ENCODE assay signal across 21 mouse cellular contexts in the genomic region with DNA sequence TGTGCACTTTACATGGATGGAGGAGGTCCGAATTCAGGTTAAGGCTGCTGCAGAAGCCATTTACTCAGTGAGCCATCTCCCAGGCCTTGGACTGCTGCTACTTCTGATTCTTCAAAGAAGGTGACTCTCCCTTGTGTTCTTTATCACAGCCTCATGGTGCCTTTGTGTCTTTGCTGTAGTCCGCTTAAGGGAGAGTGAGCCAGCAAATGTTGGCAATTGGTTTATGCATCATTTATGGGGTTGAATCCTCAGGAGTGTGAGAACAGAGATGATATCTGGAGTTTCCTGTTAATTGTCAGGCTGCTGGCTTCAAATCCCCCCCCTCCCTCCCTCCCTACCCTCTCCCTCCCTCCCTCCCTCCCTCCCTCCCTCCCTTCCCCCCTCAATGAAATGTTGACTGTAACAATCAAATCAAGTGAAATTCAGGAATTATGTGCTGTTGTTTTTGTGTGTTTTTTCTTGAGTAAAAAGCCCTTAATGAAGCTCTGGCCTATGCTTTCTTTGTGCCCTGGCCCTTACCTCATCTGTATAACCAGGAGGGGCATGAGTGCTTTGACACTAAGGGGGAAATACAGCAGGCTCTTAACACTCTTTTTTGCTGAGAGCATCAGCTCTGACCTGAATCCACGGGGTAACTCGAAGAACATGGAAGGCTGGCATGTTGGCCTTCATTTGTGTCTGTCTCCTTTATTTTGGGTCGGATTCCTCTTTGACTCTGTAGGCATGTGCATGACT.
DNase-seq lines count a peak whose midpoint lies in the region; ATAC-seq and TF ChIP-seq lines count a peak whose summit lies in the region.
"Had no signal": no experiment of that assay in that cellular context is flagged by ENCODE, and none has a peak within 500 bp of the region (broad histone marks: within the 10 kb centered on the region; RNA-seq: fewer than 3 reads in every experiment).

No protein-coding gene starts in this region.

- no peaks in the 10 kb centered on the region for H3K9me3 ChIP-seq in forebrain, embryonic 13.5 days (replicated peaks)
- no peaks in the 10 kb centered on the region for H3K9me3 ChIP-seq in forebrain, embryonic 10.5 days
- no peaks in the 10 kb centered on the region for H3K9me3 ChIP-seq in hindbrain, embryonic 14.5 days (ENCODE audit: control insufficient read depth, low read length)
- H3K9me3 ChIP-seq in hindbrain, postnatal 0 days (ENCODE audit: low read length): no peaks in the 10 kb centered on the region
- no peaks in the 10 kb centered on the region for H3K9me3 ChIP-seq in midbrain, postnatal 0 days (ENCODE audit: low read length)
- H3K9me3 ChIP-seq: heart, embryonic 10.5 days; intestine, embryonic 15.5 days; limb, embryonic 12.5 days had no signal

- no peaks in the 10 kb centered on the region for H3K27me3 ChIP-seq in forebrain, embryonic 13.5 days
- H3K27me3 ChIP-seq in forebrain, embryonic 10.5 days (ENCODE audit: poor library complexity, severe bottlenecking): no peaks in the 10 kb centered on the region
- no peaks in the 10 kb centered on the region for H3K27me3 ChIP-seq in hindbrain, embryonic 14.5 days (ENCODE audit: control insufficient read depth, insufficient read depth, low read length)
- no peaks in the 10 kb centered on the region for H3K27me3 ChIP-seq in hindbrain, postnatal 0 days (ENCODE audit: insufficient read depth, low read length)
- no peaks in the 10 kb centered on the region for H3K27me3 ChIP-seq in midbrain, postnatal 0 days (ENCODE audit: insufficient read depth, low read length)
- H3K27me3 ChIP-seq: intestine, embryonic 15.5 days; limb, embryonic 12.5 days had no signal

- no peak for TF ChIP-seq POLR2A in brain, embryonic 14.5 days (IDR thresholded peaks at IDR 0.05; ENCODE audit: borderline replicate concordance, extremely low read depth, insufficient read depth, insufficient read length, poor library complexity, severe bottlenecking)

- ATAC-seq in forebrain, embryonic 13.5 days: peak; percentile 50; the same call in 1 of the 2 replicates
- ATAC-seq in hindbrain, embryonic 14.5 days (ENCODE audit: low FRiP score): 0 out of 2 replicates have a peak, but pooled peaks have one; percentile 66
- no peak for ATAC-seq in hindbrain, postnatal 0 days
- 0 out of 2 replicates have a peak, but pooled peaks have one; percentile 35 for ATAC-seq in midbrain, postnatal 0 days (ENCODE audit: low FRiP score)
- ATAC-seq: intestine, embryonic 15.5 days; liver, postnatal 0 days; lung, postnatal 0 days had no signal

- no peak for TF ChIP-seq CTCF in hindbrain, postnatal 0 days (IDR thresholded peaks at IDR 0.05; ENCODE audit: low read depth)
- TF ChIP-seq CTCF in brain, embryonic 14.5 days (IDR thresholded peaks at IDR 0.05; ENCODE audit: borderline replicate concordance, extremely low read depth, insufficient read depth, insufficient read length): no peak
- no peak for TF ChIP-seq CTCF in midbrain, postnatal 0 days (IDR thresholded peaks at IDR 0.05)

- no peak overlapping the region for H3K9ac ChIP-seq in forebrain, embryonic 13.5 days
- H3K9ac ChIP-seq in hindbrain, embryonic 14.5 days: no peak overlapping the region
- no peak overlapping the region for H3K9ac ChIP-seq in hindbrain, postnatal 0 days (replicated peaks; ENCODE audit: low read length)
- no peak overlapping the region for H3K9ac ChIP-seq in midbrain, postnatal 0 days (replicated peaks; ENCODE audit: low read length, poor library complexity, severe bottlenecking)
- H3K9ac ChIP-seq: intestine, embryonic 15.5 days; limb, embryonic 12.5 days; liver, postnatal 0 days had no signal

- DNase-seq in forebrain, embryonic 10.5 days (ENCODE audit: extremely low spot score, low spot score): no peak
- DNase-seq in hindbrain, embryonic 14.5 days (ENCODE audit: low spot score): no peak
- no peak for DNase-seq in hindbrain, postnatal 0 days (ENCODE audit: low spot score)
- DNase-seq in brain, embryonic 14.5 days (ENCODE audit: low read depth): peak; percentile 73
- no peak for DNase-seq in midbrain, postnatal 0 days (ENCODE audit: low spot score)
- no peak for DNase-seq in lung, postnatal 36 days
- DNase-seq in frontal cortex, postnatal 14 days (ENCODE audit: low spot score in 2 of 2): no peak
- DNase-seq: adrenal gland, postnatal 14 days; cerebellum, adult 8-10 months; gastrocnemius, postnatal 10 days; heart, postnatal 4 days; kidney, adult 8-10 months; kidney, postnatal 25 days; liver, postnatal 0 days had no signal

- H3K4me2 ChIP-seq in forebrain, embryonic 13.5 days: no peak overlapping the region
- H3K4me2 ChIP-seq in hindbrain, embryonic 14.5 days (replicated peaks): no peak overlapping the region
- H3K4me2 ChIP-seq in hindbrain, postnatal 0 days (ENCODE audit: low read depth, low read length): no peak overlapping the region
- H3K4me2 ChIP-seq in midbrain, postnatal 0 days (ENCODE audit: low read depth, low read length, poor library complexity, severe bottlenecking): no peak overlapping the region
- H3K4me2 ChIP-seq: intestine, embryonic 15.5 days; limb, embryonic 12.5 days; liver, embryonic 11.5 days had no signal

- no peak overlapping the region for H3K4me3 ChIP-seq in forebrain, embryonic 13.5 days
- H3K4me3 ChIP-seq in forebrain, embryonic 10.5 days: no peak overlapping the region
- no peak overlapping the region for H3K4me3 ChIP-seq in hindbrain, embryonic 14.5 days (replicated peaks; ENCODE audit: low read length)
- H3K4me3 ChIP-seq in hindbrain, postnatal 0 days (ENCODE audit: low read length): no peak overlapping the region
- H3K4me3 ChIP-seq in midbrain, postnatal 0 days (ENCODE audit: low read depth, low read length): no peak overlapping the region
- H3K4me3 ChIP-seq: heart, embryonic 10.5 days; intestine, embryonic 15.5 days; limb, embryonic 12.5 days had no signal

- no peaks in the 10 kb centered on the region for H3K36me3 ChIP-seq in forebrain, embryonic 13.5 days (ENCODE audit: poor library complexity, severe bottlenecking)
- no peaks in the 10 kb centered on the region; the same call in 1 of the 2 replicates for H3K36me3 ChIP-seq in forebrain, embryonic 10.5 days (replicated peaks)
- H3K36me3 ChIP-seq in hindbrain, embryonic 14.5 days (replicated peaks; ENCODE audit: control insufficient read depth, insufficient read depth): no peaks in the 10 kb centered on the region
- H3K36me3 ChIP-seq in hindbrain, postnatal 0 days (ENCODE audit: insufficient read depth, low read length): no peaks in the 10 kb centered on the region
- H3K36me3 ChIP-seq in midbrain, postnatal 0 days (ENCODE audit: insufficient read depth, low read length): no peaks in the 10 kb centered on the region
- H3K36me3 ChIP-seq: heart, embryonic 10.5 days; intestine, embryonic 15.5 days; limb, embryonic 12.5 days had no signal

- H3K4me1 ChIP-seq in forebrain, embryonic 13.5 days: peaks cover 17% of the 10 kb centered on the region; the same call in 1 of the 2 replicates
- H3K4me1 ChIP-seq in forebrain, embryonic 10.5 days: peaks cover 14% of the 10 kb centered on the region; the same call in 1 of the 2 replicates
- 0 out of 2 replicates have a peak, but pooled peaks cover 19% of the 10 kb centered on the region for H3K4me1 ChIP-seq in hindbrain, embryonic 14.5 days (replicated peaks; ENCODE audit: control insufficient read depth, insufficient read depth, low read length)
- H3K4me1 ChIP-seq in hindbrain, postnatal 0 days (ENCODE audit: insufficient read depth, low read length): peaks cover 4% of the 10 kb centered on the region; the same call in 1 of the 2 replicates
- H3K4me1 ChIP-seq in midbrain, postnatal 0 days (ENCODE audit: insufficient read depth, low read length): peaks cover 4% of the 10 kb centered on the region; the same call in 1 of the 2 replicates
- H3K4me1 ChIP-seq: heart, embryonic 10.5 days; intestine, embryonic 15.5 days had no signal

- 74% methylated on average over 5 of the region's 5 CpGs for WGBS in forebrain, embryonic 13.5 days
- 92% methylated on average over 5 of the region's 5 CpGs for WGBS in forebrain, embryonic 10.5 days
- WGBS in hindbrain, embryonic 14.5 days: 80% methylated on average over 5 of the region's 5 CpGs
- 85% methylated on average over 5 of the region's 5 CpGs for WGBS in hindbrain, postnatal 0 days
- WGBS in midbrain, postnatal 0 days: 62% methylated on average over 5 of the region's 5 CpGs

- H3K27ac ChIP-seq in forebrain, embryonic 13.5 days: peak overlapping the region; percentile 22; the same call in 1 of the 2 replicates
- no peak overlapping the region for H3K27ac ChIP-seq in forebrain, embryonic 10.5 days
- peak overlapping the region; percentile 54; the same call in 1 of the 2 replicates for H3K27ac ChIP-seq in hindbrain, embryonic 14.5 days
- H3K27ac ChIP-seq in hindbrain, postnatal 0 days: no peak overlapping the region
- H3K27ac ChIP-seq in midbrain, postnatal 0 days (ENCODE audit: low read depth, low read length): no peak overlapping the region
- H3K27ac ChIP-seq: heart, embryonic 10.5 days; intestine, embryonic 15.5 days; limb, embryonic 12.5 days; stomach, postnatal 0 days had no signal

Comparison
In these comparisons a context has a peak if more than half of its experiments do, and no peak if none do; other contexts are left out.
1. H3K27ac ChIP-seq: peak in forebrain, embryonic 13.5 days (single experiment) and hindbrain, embryonic 14.5 days (single experiment); none in forebrain, embryonic 10.5 days (single experiment), hindbrain, postnatal 0 days (single experiment) and midbrain, postnatal 0 days (single experiment).